Mouse (Mus musculus): ENCODE data around the gene Acbd7. TPM values are rescaled to one million over a fixed set of nuclear protein-coding genes. Genes with fewer than 3 reads are reported as not detected.
A peak's percentile ranks its signal among the peaks of the same experiment; 100 is the strongest.

Gene Acbd7
- polyA plus RNA-seq, 1 experiment from 2014 or later, result not detected

GRCm38 (mm10) chr2:3333761-3334160 lies 2.2 kb upstream of the Acbd7 start:
- Histone ChIP-seq H3K27ac (no peak overlapping the region), H3K36me3 (ENCODE audit: inconsistent target) (0 out of 2 replicates have a peak, but pooled peaks cover 7% of the 10 kb centered on the region), H3K79me2 (ENCODE audit: inconsistent target) (peaks cover 20% of the 10 kb centered on the region; the same call in 1 of the 2 replicates), H3K4me3 (ENCODE audit: inconsistent target) (no peak overlapping the region; the same call in 1 of the 2 replicates)
- WGBS (ENCODE audit: missing documents), result 61% methylated on average over 12 of the region's 12 CpGs

GRCm38 (mm10) chr2:3348422-3348821 lies 12.5 kb downstream of the Acbd7 start:
- H3K79me2 ChIP-seq (ENCODE audit: inconsistent target), result no peaks in the 10 kb centered on the region
- no peaks in the 10 kb centered on the region for H3K36me3 ChIP-seq (ENCODE audit: inconsistent target)
- no peak overlapping the region for H3K4me3 ChIP-seq (ENCODE audit: inconsistent target)
- WGBS (ENCODE audit: missing documents), result 82% methylated on average over 4 of the region's 4 CpGs
- H3K27ac ChIP-seq, result no peak overlapping the region

GRCm38 (mm10) chr2:3348919-3349318 lies 13.0 kb downstream of the Acbd7 start:
- Histone ChIP-seq H3K4me3 (ENCODE audit: inconsistent target) (no peak overlapping the region), H3K27ac (no peak overlapping the region), H3K79me2 (ENCODE audit: inconsistent target) (no peaks in the 10 kb centered on the region), H3K36me3 (ENCODE audit: inconsistent target) (no peaks in the 10 kb centered on the region)
- WGBS (ENCODE audit: missing documents), result 10% methylated on average over 3 of the region's 3 CpGs

GRCm38 (mm10) chr2:3353160-3353559 lies 17.2 kb downstream of the Acbd7 start:
- no peak overlapping the region for H3K4me3 ChIP-seq (ENCODE audit: inconsistent target)
- H3K36me3 ChIP-seq (ENCODE audit: inconsistent target), result no peaks in the 10 kb centered on the region
- no peak overlapping the region for H3K27ac ChIP-seq
- no peaks in the 10 kb centered on the region for H3K79me2 ChIP-seq (ENCODE audit: inconsistent target)

- Histone ChIP-seq H3K36me3 (ENCODE audit: inconsistent target) (no peaks in the 10 kb centered on the region), H3K27ac (peak overlapping the region; percentile 27; the same call in 1 of the 2 replicates), H3K79me2 (ENCODE audit: inconsistent target) (no peaks in the 10 kb centered on the region), H3K4me3 (ENCODE audit: inconsistent target) (no peak overlapping the region)
- 68% methylated on average over 8 of the region's 8 CpGs for WGBS (ENCODE audit: missing documents)
Observed at GRCm38 (mm10) chr2:3355793-3356192, 19.8 kb downstream of the Acbd7 start.

- Histone ChIP-seq H3K27ac (peak overlapping the region; percentile 27; the same call in 1 of the 2 replicates), H3K36me3 (ENCODE audit: inconsistent target) (no peaks in the 10 kb centered on the region), H3K4me3 (ENCODE audit: inconsistent target) (no peak overlapping the region), H3K79me2 (ENCODE audit: inconsistent target) (no peaks in the 10 kb centered on the region)
- WGBS (ENCODE audit: missing documents), result 87% methylated on average over 3 of the region's 3 CpGs
Observed at GRCm38 (mm10) chr2:3356311-3356710, 20.3 kb downstream of the Acbd7 start.

GRCm38 (mm10) chr2:3357887-3358286 lies 21.9 kb downstream of the Acbd7 start:
- Histone ChIP-seq H3K79me2 (ENCODE audit: inconsistent target) (no peaks in the 10 kb centered on the region), H3K4me3 (ENCODE audit: inconsistent target) (no peak overlapping the region), H3K36me3 (ENCODE audit: inconsistent target) (no peaks in the 10 kb centered on the region), H3K27ac (no peak overlapping the region)
- WGBS (ENCODE audit: missing documents), result 73% methylated on average over 3 of the region's 3 CpGs

GRCm38 (mm10) chr2:3361067-3361466 lies 25.1 kb downstream of the Acbd7 start:
- no peaks in the 10 kb centered on the region for H3K79me2 ChIP-seq (ENCODE audit: inconsistent target)
- no peaks in the 10 kb centered on the region for H3K36me3 ChIP-seq (ENCODE audit: inconsistent target)
- 83% methylated on average over 3 of the region's 3 CpGs for WGBS (ENCODE audit: missing documents)
- H3K27ac ChIP-seq, result no peak overlapping the region
- H3K4me3 ChIP-seq (ENCODE audit: inconsistent target), result no peak overlapping the region

- WGBS (ENCODE audit: missing documents), result 85% methylated on average over 4 of the region's 4 CpGs
- Histone ChIP-seq H3K79me2 (ENCODE audit: inconsistent target) (no peaks in the 10 kb centered on the region), H3K36me3 (ENCODE audit: inconsistent target) (no peaks in the 10 kb centered on the region), H3K4me3 (ENCODE audit: inconsistent target) (no peak overlapping the region), H3K27ac (no peak overlapping the region)
Observed at GRCm38 (mm10) chr2:3365127-3365526, 29.2 kb downstream of the Acbd7 start.

GRCm38 (mm10) chr2:3387105-3387860 lies 51.3 kb downstream of the Acbd7 start:
- no peaks in the 10 kb centered on the region for H3K36me3 ChIP-seq (ENCODE audit: inconsistent target)
- H3K27ac ChIP-seq, result no peak overlapping the region
- 94% methylated on average over 6 of the region's 6 CpGs for WGBS (ENCODE audit: missing documents)
- no peaks in the 10 kb centered on the region for H3K79me2 ChIP-seq (ENCODE audit: inconsistent target)
- H3K4me3 ChIP-seq (ENCODE audit: inconsistent target), result no peak overlapping the region

Other genes starting within 250 kb of the Acbd7 start
- 0.57 to 0.85 TPM (median 0.75 TPM) in 3 replicates for gene Fam171a1, start 221.9 kb upstream of the Acbd7 start, polyA plus RNA-seq (2018)
- gene Nmt2, start 52.0 kb upstream of the Acbd7 start, polyA plus RNA-seq (2018), result 13.5 to 16.7 TPM (median 13.8 TPM) in 3 replicates
- 6.6 to 12.1 TPM (median 10.8 TPM) in 3 replicates for gene Rpp38, start 3.5 kb upstream of the Acbd7 start, polyA plus RNA-seq (2018)
- gene Olah, start 61.0 kb downstream of the Acbd7 start, polyA plus RNA-seq (2018), result not detected in 3 replicates
- gene Meig1, start 86.5 kb downstream of the Acbd7 start, polyA plus RNA-seq (2018), result 1.7 to 2.3 TPM in 2 of 3 replicates, not detected in the other
- 17.9 to 52.7 TPM (median 38.0 TPM) in 3 replicates for gene Dclre1c, start 88.0 kb downstream of the Acbd7 start, polyA plus RNA-seq (2018)
- gene Suv39h2, start 138.9 kb downstream of the Acbd7 start, polyA plus RNA-seq (2018), result 0.42 to 2.5 TPM (median 1.1 TPM) in 3 replicates
- gene Gm45902, start 176.6 kb downstream of the Acbd7 start, polyA plus RNA-seq (2018), result 1.7 to 2.7 TPM (median 1.9 TPM) in 3 replicates
- 31.7 to 48.6 TPM (median 31.8 TPM) in 3 replicates for gene Hspa14, start 176.6 kb downstream of the Acbd7 start, polyA plus RNA-seq (2018)
- 0.56 to 1.2 TPM (median 0.57 TPM) in 3 replicates for gene Cdnf, start 176.9 kb downstream of the Acbd7 start, polyA plus RNA-seq (2018)
- gene Fam107b, start 234.3 kb downstream of the Acbd7 start, polyA plus RNA-seq (2018), result 17.1 to 33.9 TPM (median 23.6 TPM) in 3 replicates

Data from macrophage (primary cell).